Mouse (Mus musculus) right cerebral cortex, postnatal 4 days (tissue): ENCODE results near the gene Arsa.
"Not testable (repeated sequence)": the region's sequence is repeated elsewhere in the genome, so short reads cannot be mapped to it uniquely, and the experiment has no call there.

ENCODE experiments used
- DNase-seq: peaks from one replicate; pipeline ENCODE4 v3.0.0-alpha.2; 2022

The Arsa gene

GRCm38 (mm10) chr15:89453865-89454478 is 23.3 kb downstream of the Arsa start, which contains the start of gene Mapk8ip2:
Gene Mapk8ip2 (plus strand): TSS chr15:89453913.
- DNase-seq = peak; percentile 73

- no peak for DNase-seq
Measured at GRCm38 (mm10) chr15:89452906-89453864, 24.0 kb downstream of the Arsa start.

- no peak for DNase-seq
Measured at GRCm38 (mm10) chr15:89442486-89443070, 34.6 kb downstream of the Arsa start.

- DNase-seq = no peak
Measured at GRCm38 (mm10) chr15:89435878-89436277, 41.3 kb downstream of the Arsa start.

GRCm38 (mm10) chr15:89434136-89434535 is 43.1 kb downstream of the Arsa start:
- no peak for DNase-seq

GRCm38 (mm10) chr15:89432946-89433345 is 44.3 kb downstream of the Arsa start:
- DNase-seq = no peak

- DNase-seq = no peak
Measured at GRCm38 (mm10) chr15:89431806-89432205, 45.4 kb downstream of the Arsa start.

GRCm38 (mm10) chr15:89431271-89431670 is 46.0 kb downstream of the Arsa start:
- no peak for DNase-seq

GRCm38 (mm10) chr15:89430771-89431170 is 46.5 kb downstream of the Arsa start:
- DNase-seq = not testable (repeated sequence)

- no peak for DNase-seq
Measured at GRCm38 (mm10) chr15:89430341-89430740, 46.9 kb downstream of the Arsa start.

- DNase-seq = peak; percentile 87
Measured at GRCm38 (mm10) chr15:89429352-89430221, 47.6 kb downstream of the Arsa start, which contains the start of the genes C730034F03Rik, Gm44502 and Chkb. Gene C730034F03Rik (plus strand): TSS chr15:89429589. Gene Gm44502 (minus strand): TSS chr15:89429696. Gene Chkb (minus strand): TSS chr15:89429908.

GRCm38 (mm10) chr15:89428821-89429351 is 48.3 kb downstream of the Arsa start:
- no peak for DNase-seq

GRCm38 (mm10) chr15:89428136-89428790 is 49.0 kb downstream of the Arsa start:
- no peak for DNase-seq

GRCm38 (mm10) chr15:89426716-89427115 is 50.5 kb downstream of the Arsa start:
- no peak for DNase-seq

- no peak for DNase-seq
Measured at GRCm38 (mm10) chr15:89425711-89426121, 51.5 kb downstream of the Arsa start, which contains the start of gene Cpt1b. Gene Cpt1b (minus strand): TSS chr15:89425863.

GRCm38 (mm10) chr15:89424621-89425020 is 52.6 kb downstream of the Arsa start:
- DNase-seq = no peak
